Mouse (Mus musculus) liver, adult 2 months (tissue): ENCODE data around the gene Slc22a16.

Experiments
- CTCF ChIP-seq: fragments of 200-500 bp; IDR thresholded peaks from 2 replicates; pipeline ENCODE4 v1.5.1; 2011; ENCODE audit warnings: low read depth, low read length, control low read depth
- POLR2A ChIP-seq: fragments of 200-500 bp; IDR thresholded peaks from 2 replicates; pipeline ENCODE4 v1.6.1; 2011; ENCODE audit warnings: low read length, control low read depth; ENCODE audit not compliant: insufficient read depth; ENCODE audit errors: extremely low read depth

GRCm38 (mm10) chr10:40528668-40529067, 41.5 kb upstream of the Slc22a16 start:
- no peak for TF ChIP-seq POLR2A
- no peak for TF ChIP-seq CTCF
